Mouse (Mus musculus) myocyte (in vitro differentiated cells): ENCODE results near the gene Dcaf1.

Experiments used
- CEBPB ChIP-seq: IDR thresholded peaks from 2 replicates; pipeline ENCODE4 v1.6.1; 2011; ENCODE audit warnings: mild to moderate bottlenecking, moderate library complexity; ENCODE audit not compliant: poor library complexity, insufficient read depth, severe bottlenecking
- MAX ChIP-seq: IDR thresholded peaks from one replicate; pipeline ENCODE4 v1.6.1; 2011; ENCODE audit warnings: low read depth, mild to moderate bottlenecking, control low read depth
- MYOG ChIP-seq, 3 experiments: IDR thresholded peaks; one replicate each; pipeline ENCODE4 v1.6.1; 2011; ENCODE audit warnings: control low read depth in 2 of 3, low read depth in 2 of 3, mild to moderate bottlenecking in 2 of 3; ENCODE audit not compliant: insufficient read length in 2 of 3, control insufficient read depth in 1 of 3, insufficient read depth in 1 of 3
- POLR2A ChIP-seq: IDR thresholded peaks from one replicate; pipeline ENCODE4 v1.6.1; 2011; ENCODE audit warnings: low read depth, mild to moderate bottlenecking, control low read depth, moderate library complexity; ENCODE audit not compliant: insufficient read length
- POLR2AphosphoS2 ChIP-seq: IDR thresholded peaks from one replicate; pipeline ENCODE4 v1.6.1; 2011; ENCODE audit warnings: low read depth, control low read depth; ENCODE audit not compliant: insufficient read length
- TCF12 ChIP-seq: IDR thresholded peaks from one replicate; pipeline ENCODE4 v1.6.1; 2011; ENCODE audit warnings: mild to moderate bottlenecking, control low read depth; ENCODE audit not compliant: poor library complexity, insufficient read depth, severe bottlenecking
- TCF3 ChIP-seq: IDR thresholded peaks from one replicate; pipeline ENCODE4 v1.6.1; 2011; ENCODE audit warnings: low read depth, control low read depth; ENCODE audit not compliant: insufficient read length
- USF1 ChIP-seq: IDR thresholded peaks from one replicate; pipeline ENCODE4 v1.6.1; 2011; ENCODE audit warnings: low read depth, mild to moderate bottlenecking, control low read depth, moderate library complexity

GRCm38 (mm10) chr9:106908715-106909114 lies 87.0 kb downstream of the Dcaf1 start:
- TF ChIP-seq POLR2A (no peak), TCF12 (no peak), MYOG (IDR thresholded peaks at IDR 0.05; ENCODE audit: control insufficient read depth in 1 of 3, insufficient read depth in 1 of 3, insufficient read length in 2 of 3, low read depth in 2 of 3) (no peak), MAX (no peak), TCF3 (no peak), USF1 (no peak), POLR2AphosphoS2 (no peak), CEBPB (no peak)
